Comparison of ENCODE assay signal across 21 mouse cellular contexts in genomic region chr10:94350896-94351661, GRCm38 (mm10). TPM values are rescaled to one million over a fixed set of nuclear protein-coding genes. Genes with fewer than 3 reads are reported as not detected.
A peak's percentile ranks its signal among the peaks of the same experiment; 100 is the strongest.
DNase-seq lines count a peak whose midpoint lies in the region; ATAC-seq and TF ChIP-seq lines count a peak whose summit lies in the region.
"Had no signal": no experiment of that assay in that cellular context is flagged by ENCODE, and none has a peak within 500 bp of the region (broad histone marks: within the 10 kb centered on the region; RNA-seq: fewer than 3 reads in every experiment).

No protein-coding gene starts in this region.

- no peaks in the 10 kb centered on the region for H3K9me3 ChIP-seq in hindbrain, postnatal 0 days (ENCODE audit: low read length)
- no peaks in the 10 kb centered on the region for H3K9me3 ChIP-seq in hindbrain, embryonic 11.5 days (ENCODE audit: control insufficient read depth, low read length)
- H3K9me3 ChIP-seq in embryonic facial prominence, embryonic 10.5 days: no peaks in the 10 kb centered on the region
- no peaks in the 10 kb centered on the region for H3K9me3 ChIP-seq in heart, embryonic 11.5 days (replicated peaks; ENCODE audit: control insufficient read depth, low read length)
- H3K9me3 ChIP-seq: embryonic facial prominence, embryonic 15.5 days; forebrain, embryonic 15.5 days; limb, embryonic 13.5 days; midbrain, embryonic 13.5 days had no signal

- DNase-seq in hindbrain, postnatal 0 days (ENCODE audit: low spot score): peak; percentile 30
- no peak for DNase-seq in hindbrain, embryonic 11.5 days (ENCODE audit: low spot score)
- peak; percentile 14 for DNase-seq in testis, postnatal 14 days (ENCODE audit: low spot score)
- DNase-seq in testis, postnatal 10 days (ENCODE audit: low spot score): no peak
- no peak for DNase-seq in embryonic facial prominence, embryonic 10.5 days (ENCODE audit: low spot score)
- peak; percentile 27 for DNase-seq in skeletal muscle tissue, adult 2 months (ENCODE audit: low read depth, low spot score)
- no peak for DNase-seq in kidney, postnatal 36 days
- DNase-seq: B cell, adult 2 months; kidney, adult 18-20 months; thymus, adult 2 months had no signal

- ATAC-seq in hindbrain, postnatal 0 days: no peak
- no peak for ATAC-seq in hindbrain, embryonic 11.5 days (ENCODE audit: low FRiP score)
- ATAC-seq in heart, embryonic 11.5 days (replicated peaks; ENCODE audit: insufficient number of reproducible peaks, low FRiP score, low TSS enrichment): no peak
- ATAC-seq: forebrain, embryonic 15.5 days; midbrain, embryonic 13.5 days; Patski had no signal

- 58% methylated on average over 11 of the region's 11 CpGs for WGBS in hindbrain, postnatal 0 days
- 77% methylated on average over 11 of the region's 11 CpGs for WGBS in hindbrain, embryonic 11.5 days
- WGBS in embryonic facial prominence, embryonic 10.5 days: 74% methylated on average over 11 of the region's 11 CpGs
- WGBS in heart, embryonic 11.5 days (ENCODE audit: insufficient replicate concordance): 57% methylated on average over 11 of the region's 11 CpGs

- peaks cover 7% of the 10 kb centered on the region; the same call in 1 of the 2 replicates for H3K4me1 ChIP-seq in hindbrain, postnatal 0 days (ENCODE audit: insufficient read depth, low read length)
- H3K4me1 ChIP-seq in hindbrain, embryonic 11.5 days (replicated peaks; ENCODE audit: control insufficient read depth, insufficient read depth, low read length): 0 out of 2 replicates have a peak, but pooled peaks cover 2% of the 10 kb centered on the region
- peaks cover 22% of the 10 kb centered on the region for H3K4me1 ChIP-seq in embryonic facial prominence, embryonic 10.5 days
- H3K4me1 ChIP-seq in heart, embryonic 11.5 days (ENCODE audit: control insufficient read depth, insufficient read depth, low read length): no peaks in the 10 kb centered on the region
- H3K4me1 ChIP-seq: forebrain, embryonic 15.5 days had no signal

- H3K9ac ChIP-seq in hindbrain, postnatal 0 days (replicated peaks; ENCODE audit: low read length): no peak overlapping the region; the same call in 1 of the 2 replicates
- no peak overlapping the region for H3K9ac ChIP-seq in hindbrain, embryonic 11.5 days (ENCODE audit: low read depth, low read length)
- H3K9ac ChIP-seq in heart, embryonic 11.5 days (ENCODE audit: low read depth, low read length): no peak overlapping the region
- H3K9ac ChIP-seq: embryonic facial prominence, embryonic 15.5 days; forebrain, embryonic 15.5 days; limb, embryonic 13.5 days; midbrain, embryonic 13.5 days had no signal

- H3K27me3 ChIP-seq in hindbrain, postnatal 0 days (ENCODE audit: insufficient read depth, low read length): no peaks in the 10 kb centered on the region
- H3K27me3 ChIP-seq in hindbrain, embryonic 11.5 days (ENCODE audit: control insufficient read depth, insufficient read depth, low read length): no peaks in the 10 kb centered on the region
- no peaks in the 10 kb centered on the region for H3K27me3 ChIP-seq in embryonic facial prominence, embryonic 10.5 days (replicated peaks; ENCODE audit: low read depth, poor library complexity, severe bottlenecking)
- no peaks in the 10 kb centered on the region for H3K27me3 ChIP-seq in heart, embryonic 11.5 days (ENCODE audit: control insufficient read depth, insufficient read depth, low read length)
- H3K27me3 ChIP-seq: embryonic facial prominence, embryonic 15.5 days; forebrain, embryonic 15.5 days; limb, embryonic 13.5 days; midbrain, embryonic 13.5 days; Patski had no signal

- no peak overlapping the region for H3K4me3 ChIP-seq in hindbrain, postnatal 0 days (ENCODE audit: low read length)
- no peak overlapping the region for H3K4me3 ChIP-seq in hindbrain, embryonic 11.5 days (ENCODE audit: low read depth, low read length)
- H3K4me3 ChIP-seq in embryonic facial prominence, embryonic 10.5 days: no peak overlapping the region
- H3K4me3 ChIP-seq in heart, embryonic 11.5 days (ENCODE audit: low read depth, low read length): no peak overlapping the region
- H3K4me3 ChIP-seq: embryonic facial prominence, embryonic 15.5 days; forebrain, embryonic 15.5 days; left cerebral cortex, adult 2 months; limb, embryonic 13.5 days; midbrain, embryonic 13.5 days had no signal

- no peaks in the 10 kb centered on the region for H3K36me3 ChIP-seq in hindbrain, postnatal 0 days (ENCODE audit: insufficient read depth, low read length)
- H3K36me3 ChIP-seq in hindbrain, embryonic 11.5 days (ENCODE audit: control insufficient read depth, insufficient read depth, low read length): no peaks in the 10 kb centered on the region
- H3K36me3 ChIP-seq in embryonic facial prominence, embryonic 10.5 days (replicated peaks): no peaks in the 10 kb centered on the region
- H3K36me3 ChIP-seq in heart, embryonic 11.5 days (ENCODE audit: control insufficient read depth, insufficient read depth, low read length): no peaks in the 10 kb centered on the region
- H3K36me3 ChIP-seq: embryonic facial prominence, embryonic 15.5 days; forebrain, embryonic 15.5 days; limb, embryonic 13.5 days; midbrain, embryonic 13.5 days had no signal

- no peak for TF ChIP-seq CTCF in hindbrain, postnatal 0 days (IDR thresholded peaks at IDR 0.05; ENCODE audit: low read depth)

- H3K4me2 ChIP-seq in hindbrain, postnatal 0 days (ENCODE audit: low read depth, low read length): no peak overlapping the region
- no peak overlapping the region for H3K4me2 ChIP-seq in hindbrain, embryonic 11.5 days (replicated peaks; ENCODE audit: low read depth, low read length)
- H3K4me2 ChIP-seq in heart, embryonic 11.5 days: no peak overlapping the region
- H3K4me2 ChIP-seq: embryonic facial prominence, embryonic 15.5 days; forebrain, embryonic 15.5 days; limb, embryonic 13.5 days; midbrain, embryonic 13.5 days had no signal

- H3K27ac ChIP-seq in hindbrain, postnatal 0 days: no peak overlapping the region
- H3K27ac ChIP-seq in hindbrain, embryonic 11.5 days (ENCODE audit: low read depth, low read length): no peak overlapping the region
- H3K27ac ChIP-seq in embryonic facial prominence, embryonic 10.5 days (replicated peaks): peak overlapping the region; percentile 40; the same call in 1 of the 2 replicates
- no peak overlapping the region for H3K27ac ChIP-seq in heart, embryonic 11.5 days (ENCODE audit: low read depth, low read length)
- H3K27ac ChIP-seq: embryonic facial prominence, embryonic 15.5 days; forebrain, embryonic 15.5 days; left cerebral cortex, adult 2 months; limb, embryonic 13.5 days; midbrain, embryonic 13.5 days had no signal

RNA-seq across cellular contexts. Expression of gene Tmcc3, which starts 39.3 kb away (rescaled TPM):
- 9.7 and 10.5 TPM in 2 replicates for total RNA-seq in hindbrain, postnatal 0 days (2014; rRNA removed)
- 15.3 and 17.2 TPM in 2 replicates for polyA plus RNA-seq in hindbrain, postnatal 0 days (2015; fragmentation: Nextera tagmentation; extraction: Ambion mirVana)
- 4.5 and 5.7 TPM in 2 replicates for polyA plus RNA-seq in hindbrain, embryonic 11.5 days (2014; fragmentation: Nextera tagmentation; extraction: Ambion mirVana)
- 2.1 and 3.2 TPM in 2 replicates for polyA plus RNA-seq in embryonic facial prominence, embryonic 10.5 days (2016; fragmentation: Nextera tagmentation; extraction: Ambion mirVana)
- polyA plus RNA-seq in heart, embryonic 11.5 days (2014; fragmentation: Nextera tagmentation; extraction: Ambion mirVana): 10.9 TPM in 2 replicates

RNA-seq across cellular contexts. Expression of gene Gm4792, which starts 52.6 kb away (rescaled TPM):
- total RNA-seq in hindbrain, postnatal 0 days (2014; rRNA removed): 1.2 and 1.3 TPM in 2 replicates
- polyA plus RNA-seq in hindbrain, postnatal 0 days (2015; fragmentation: Nextera tagmentation; extraction: Ambion mirVana): 1.0 and 1.3 TPM in 2 replicates
- 0.27 and 0.31 TPM in 2 replicates for polyA plus RNA-seq in hindbrain, embryonic 11.5 days (2014; fragmentation: Nextera tagmentation; extraction: Ambion mirVana)
- not detected in 2 replicates for polyA plus RNA-seq in embryonic facial prominence, embryonic 10.5 days (2016; fragmentation: Nextera tagmentation; extraction: Ambion mirVana)
- not detected in 2 replicates for polyA plus RNA-seq in heart, embryonic 11.5 days (2014; fragmentation: Nextera tagmentation; extraction: Ambion mirVana)
- total RNA-seq: heart, postnatal 14 days; left cerebral cortex, adult 2 months had no signal
- polyA plus RNA-seq: cortical plate, adult 2 months; embryonic facial prominence, embryonic 15.5 days; large intestine, adult 2 months; limb, embryonic 13.5 days; liver, embryonic 16.5 days; Patski; thymus, adult 2 months had no signal

Comparison
In these comparisons a context has a peak if more than half of its experiments do, and no peak if none do; other contexts are left out.
1. DNase-seq: peak in hindbrain, postnatal 0 days (single experiment), testis, postnatal 14 days (single experiment) and skeletal muscle tissue, adult 2 months (single experiment); none in hindbrain, embryonic 11.5 days (single experiment), testis, postnatal 10 days (single experiment), embryonic facial prominence, embryonic 10.5 days (single experiment) and kidney, postnatal 36 days (0 of 2).